Mouse (Mus musculus) left cerebral cortex, postnatal 25 days (tissue): Measurements from ENCODE around the gene H2afx. TPM values are rescaled to one million over a fixed set of nuclear protein-coding genes. Genes with fewer than 3 reads are reported as not detected.
"Not testable (repeated sequence)": the region's sequence is repeated elsewhere in the genome, so short reads cannot be mapped to it uniquely, and the experiment has no call there.

ENCODE experiments used
- DNase-seq, 2 experiments: peaks; one replicate each; pipeline ENCODE4 v3.0.0; 2022; ENCODE audit warnings: low spot score in 2 of 2, mixed read lengths in 1 of 2
- intact Hi-C: fragments of 180-260 bp; cut with DNase I; formaldehyde crosslinking; loops from one replicate; pipeline ENCODE4 v1.15.1; 2025
- microRNA-seq, 2 experiments: library from miRNA; unstranded; fragments of <30 nt; microRNA quantifications; one replicate each; pipeline ENCODE4 v1.2.0; 2022
- total RNA-seq, 2 experiments: library from RNA; stranded (reverse); gene quantifications; 2 replicates each; pipeline ENCODE4 v1.2.3; 2021

Gene H2afx
- total RNA-seq, 2 experiments from 2014 or later: 56.6 to 56.8 TPM

GRCm38 (mm10) chr9:44373386-44373785, 38.9 kb downstream of the H2afx start:
- intact Hi-C loops: no loop called here
- DNase-seq: no peak

GRCm38 (mm10) chr9:44376141-44376540, 41.6 kb downstream of the H2afx start:
- intact Hi-C loops: no loop called here
- DNase-seq: no peak

- DNase-seq, intact Hi-C loops: not testable (repeated sequence)
These were observed 42.8 kb downstream of the H2afx start for GRCm38 (mm10) chr9:44377335-44377734.

- no peak for DNase-seq
- intact Hi-C loops: no loop called here
These were observed 43.7 kb downstream of the H2afx start for GRCm38 (mm10) chr9:44378153-44378730.

- DNase-seq: peak; percentile 99
- intact Hi-C loops: no loop called here
These were observed 44.8 kb downstream of the H2afx start, which contains the start of gene Hyou1 for GRCm38 (mm10) chr9:44379054-44379834. Hyou1 (plus strand) TSS chr9:44379490.

GRCm38 (mm10) chr9:44379862-44380261, 45.4 kb downstream of the H2afx start:
- intact Hi-C loops: no loop called here
- no peak for DNase-seq

GRCm38 (mm10) chr9:44384596-44384995, 50.1 kb downstream of the H2afx start:
- no peak for DNase-seq

More at GRCm38 (mm10) chr9:44384596-44384995, 50.1 kb downstream of the H2afx start:
- intact Hi-C loops: no loop called here

Small RNA genes within 50 kb of the gene (microRNA-seq; reads per million reads assigned to microRNA genes)
- gene Gm44335: 0 reads per million in 2 experiments

Other genes starting within 250 kb of the H2afx start
- 1 to 10 TPM in 1 of 2 experiments, under 1 TPM in 1; 0.55 to 1.6 TPM for gene Mfrp, start 233.0 kb upstream of the H2afx start, total RNA-seq
- 10 to 100 TPM; 23.1 to 26.1 TPM for gene C1qtnf5, start 227.4 kb upstream of the H2afx start, total RNA-seq
- under 1 TPM; 0.14 to 0.27 TPM for gene Gm49380, start 221.2 kb upstream of the H2afx start, total RNA-seq
- gene Rnf26, start 221.2 kb upstream of the H2afx start, total RNA-seq: 10 to 100 TPM; 30.6 to 31.5 TPM
- gene Mcam, start 200.2 kb upstream of the H2afx start, total RNA-seq: 10 to 100 TPM; 13.2 to 14.8 TPM
- 10 to 100 TPM; 53.4 to 54.2 TPM for gene Cbl, start 100.6 kb upstream of the H2afx start, total RNA-seq
- gene Ccdc153, start 94.0 kb upstream of the H2afx start, total RNA-seq: 1 to 10 TPM; 1.3 to 2.0 TPM
- under 1 TPM; 0.53 to 0.73 TPM for gene Pdzd3, start 83.2 kb upstream of the H2afx start, total RNA-seq
- 10 to 100 TPM; 11.6 to 14.0 TPM for gene Nlrx1, start 66.1 kb upstream of the H2afx start, total RNA-seq
- 10 to 100 TPM; 60.5 to 61.6 TPM for gene Abcg4, start 46.1 kb upstream of the H2afx start, total RNA-seq
- 10 to 100 TPM; 28.4 to 28.6 TPM for gene Hinfp, start 29.0 kb upstream of the H2afx start, total RNA-seq
- gene C2cd2l, start 14.4 kb upstream of the H2afx start, total RNA-seq: 100 to 1,000 TPM; 207 to 225 TPM
- 10 to 100 TPM; 12.5 to 13.8 TPM for gene Dpagt1, start 8.7 kb upstream of the H2afx start, total RNA-seq
- 10 to 100 TPM; 14.8 to 22.0 TPM for gene Hmbs, start 9.5 kb downstream of the H2afx start, total RNA-seq
- 10 to 100 TPM; 47.3 to 47.4 TPM for gene Vps11, start 27.0 kb downstream of the H2afx start, total RNA-seq
- gene Hyou1, start 44.8 kb downstream of the H2afx start, total RNA-seq: 100 to 1,000 TPM; 142 to 144 TPM
- gene Slc37a4, start 62.2 kb downstream of the H2afx start, total RNA-seq: 10 to 100 TPM; 27.3 to 29.1 TPM
- 100 to 1,000 TPM; 615 to 632 TPM for gene Rps25, start 72.4 kb downstream of the H2afx start, total RNA-seq
- gene Trappc4, start 72.9 kb downstream of the H2afx start, total RNA-seq: 10 to 100 TPM; 67.6 to 68.8 TPM
- 10 to 100 TPM; 14.6 to 15.8 TPM for gene Ccdc84, start 83.9 kb downstream of the H2afx start, total RNA-seq
- gene Foxr1, start 106.4 kb downstream of the H2afx start, total RNA-seq: not detected
- not detected for gene Upk2, start 120.3 kb downstream of the H2afx start, total RNA-seq
- 10 to 100 TPM; 60.3 to 60.9 TPM for gene Bcl9l, start 148.1 kb downstream of the H2afx start, total RNA-seq
- not detected for gene Cxcr5, start 227.2 kb downstream of the H2afx start, total RNA-seq